Mouse (Mus musculus): Measurements from ENCODE around the gene Arpc5l.

- TF ChIP-seq GATA1 (IDR thresholded peaks at IDR 0.05; ENCODE audit: low read length), result no peak
- no peak for TF ChIP-seq TAL1 (IDR thresholded peaks at IDR 0.05; ENCODE audit: low read length)
Observed at GRCm38 (mm10) chr2:39007865-39008264, 2.7 kb downstream of the Arpc5l start.
